Mouse (Mus musculus) liver, adult 2 months (tissue): ENCODE data around the gene Shq1. TPM values are rescaled to one million over a fixed set of nuclear protein-coding genes. Genes with fewer than 3 reads are reported as not detected.

Experiments
- DNase-seq: peaks from one replicate; pipeline ENCODE4 v3.0.0-alpha.2; 2011; ENCODE audit warnings: low read depth, low spot score; ENCODE audit errors: extremely low read depth
- H3K27ac ChIP-seq: fragments of 200-500 bp; replicated peaks from 2 replicates; pipeline ENCODE4 v1.5.1; 2012; ENCODE audit warnings: low read depth, mild to moderate bottlenecking, control low read depth, inconsistent platforms, low read length; ENCODE audit not compliant: insufficient read depth
- H3K27me3 ChIP-seq: fragments of 200-500 bp; 2 replicates; pipeline ENCODE4 v1.6.1; 2012; ENCODE audit warnings: mild to moderate bottlenecking, moderate library complexity, low read length, inconsistent platforms; ENCODE audit not compliant: control insufficient read depth, insufficient read depth
- H3K36me3 ChIP-seq: fragments of 200-500 bp; 2 replicates; pipeline ENCODE4 v1.6.1; 2012; ENCODE audit warnings: low read length, inconsistent platforms; ENCODE audit not compliant: control insufficient read depth, insufficient read depth
- H3K4me1 ChIP-seq: fragments of 200-500 bp; 2 replicates; pipeline ENCODE4 v1.6.1; 2011; ENCODE audit warnings: low read length; ENCODE audit not compliant: control insufficient read depth, insufficient read depth
- H3K4me3 ChIP-seq: fragments of 200-500 bp; 2 replicates; pipeline ENCODE4 v1.5.1; 2011; ENCODE audit warnings: low read depth, mild to moderate bottlenecking, control low read depth, low read length, moderate library complexity; ENCODE audit not compliant: insufficient read depth
- H3K79me2 ChIP-seq: fragments of 200-500 bp; 2 replicates; pipeline ENCODE4 v1.6.1; 2012; ENCODE audit warnings: inconsistent platforms, mild to moderate bottlenecking, low read length, moderate library complexity; ENCODE audit not compliant: control insufficient read depth, insufficient read depth
- H3K9ac ChIP-seq: fragments of 200-500 bp; 2 replicates; pipeline ENCODE4 v1.6.1; 2012; ENCODE audit warnings: low read depth, mild to moderate bottlenecking, control low read depth, inconsistent platforms, low read length
- CTCF ChIP-seq: fragments of 200-500 bp; IDR thresholded peaks from 2 replicates; pipeline ENCODE4 v1.5.1; 2011; ENCODE audit warnings: low read depth, low read length, control low read depth
- POLR2A ChIP-seq: fragments of 200-500 bp; IDR thresholded peaks from 2 replicates; pipeline ENCODE4 v1.6.1; 2011; ENCODE audit warnings: low read length, control low read depth; ENCODE audit not compliant: insufficient read depth; ENCODE audit errors: extremely low read depth
- WGBS: fragments of 180-500 bp; shearing (Covaris S2); methylation state at CpG from one replicate; pipeline ENCODE4 v1.1.7; 2018; 5-methylcytosine and 5-hydroxymethylcytosine counted together
- polyA plus RNA-seq: library from polyadenylated mRNA; depleted of rRNA; stranded (reverse); fragments of >200 nt; gene quantifications from 2 replicates; pipeline ENCODE4 v1.2.3, GENCODE M21; 2012
- total RNA-seq: library from RNA; depleted of rRNA; stranded (reverse); fragments of >200 nt; gene quantifications from 2 replicates; pipeline ENCODE4 v1.2.3, GENCODE M21; 2014

Gene Shq1
- total and polyA plus RNA-seq, 2 experiments = 3.2 to 4.3 TPM

DNA sequence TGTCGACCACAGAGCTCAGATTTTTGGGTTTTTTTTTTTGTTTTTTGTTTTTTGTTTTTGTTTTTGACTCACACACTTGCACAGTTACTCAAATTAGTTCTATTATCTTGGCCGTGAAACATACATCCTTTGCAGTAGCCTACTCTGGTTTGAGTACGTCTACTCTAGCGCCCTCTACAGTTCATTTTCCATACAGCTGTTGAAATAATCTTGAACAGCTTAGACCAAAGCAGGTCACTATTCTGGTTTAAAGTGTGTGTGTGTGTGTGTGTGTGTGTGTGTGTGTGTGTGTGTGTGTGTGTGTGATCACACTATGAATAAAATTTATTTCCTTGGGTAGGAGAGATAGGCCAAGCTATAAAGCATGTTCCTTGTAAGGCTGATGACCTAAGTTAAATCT lies 39.2 kb upstream of the Shq1 start:
- peak; percentile 12 for DNase-seq
- WGBS = 27% methylated on average over 4 of the region's 4 CpGs
- no peak overlapping the region for H3K4me3 ChIP-seq
- H3K9ac ChIP-seq = no peak overlapping the region
- no peaks in the 10 kb centered on the region for H3K79me2 ChIP-seq
- no peaks in the 10 kb centered on the region for H3K27me3 ChIP-seq
- TF ChIP-seq POLR2A (no peak), CTCF (no peak)
- H3K36me3 ChIP-seq = no peaks in the 10 kb centered on the region
- H3K4me1 ChIP-seq = no peaks in the 10 kb centered on the region
- H3K27ac ChIP-seq = no peak overlapping the region

- no peaks in the 10 kb centered on the region for H3K4me1 ChIP-seq
- no peaks in the 10 kb centered on the region for H3K79me2 ChIP-seq
- no peak overlapping the region for H3K4me3 ChIP-seq
- TF ChIP-seq CTCF (no peak), POLR2A (no peak)
- H3K27ac ChIP-seq = no peak overlapping the region
- 28% methylated on average over 7 of the region's 7 CpGs for WGBS
- H3K36me3 ChIP-seq = no peaks in the 10 kb centered on the region
- peaks cover 5% of the 10 kb centered on the region; the same call in 1 of the 2 replicates for H3K27me3 ChIP-seq
- H3K9ac ChIP-seq = no peak overlapping the region
- DNase-seq = no peak
Measured at GRCm38 (mm10) chr6:100709483-100709882, 38.5 kb upstream of the Shq1 start.

- Histone ChIP-seq H3K9ac (no peak overlapping the region), H3K4me1 (no peaks in the 10 kb centered on the region), H3K27ac (no peak overlapping the region), H3K79me2 (no peaks in the 10 kb centered on the region), H3K36me3 (no peaks in the 10 kb centered on the region), H3K4me3 (no peak overlapping the region), H3K27me3 (peaks cover 7% of the 10 kb centered on the region; the same call in 1 of the 2 replicates)
- TF ChIP-seq POLR2A (no peak), CTCF (no peak)
- 79% methylated on average over 9 of the region's 9 CpGs for WGBS
- DNase-seq = no peak
Measured at GRCm38 (mm10) chr6:100708996-100709395, 38.0 kb upstream of the Shq1 start.

DNA sequence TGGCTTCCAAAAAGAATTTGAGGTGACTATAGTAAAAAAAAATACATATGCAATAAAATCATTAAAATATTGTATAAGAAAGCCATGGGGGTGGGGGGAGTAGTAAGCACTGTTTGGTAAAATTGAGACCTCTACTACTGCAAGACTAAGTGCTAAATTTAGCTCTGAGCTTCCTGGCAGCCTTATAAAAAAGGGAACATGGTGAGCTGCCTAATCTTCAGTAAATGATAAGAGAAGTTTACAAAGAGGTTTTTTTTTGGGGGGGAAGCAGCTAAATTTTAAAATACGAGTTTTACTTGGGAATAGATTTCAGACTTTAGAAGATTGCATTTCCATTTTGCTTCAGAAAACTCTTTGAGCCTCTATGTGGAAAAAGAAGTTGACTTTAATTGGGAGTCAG lies 37.3 kb upstream of the Shq1 start:
- no peak for DNase-seq
- 56% methylated on average over 1 of the region's 1 CpGs for WGBS
- Histone ChIP-seq H3K36me3 (no peaks in the 10 kb centered on the region), H3K9ac (no peak overlapping the region), H3K4me1 (no peaks in the 10 kb centered on the region), H3K79me2 (no peaks in the 10 kb centered on the region), H3K27me3 (peaks cover 7% of the 10 kb centered on the region; the same call in 1 of the 2 replicates), H3K4me3 (no peak overlapping the region), H3K27ac (no peak overlapping the region)
- TF ChIP-seq POLR2A (no peak), CTCF (no peak)

DNA sequence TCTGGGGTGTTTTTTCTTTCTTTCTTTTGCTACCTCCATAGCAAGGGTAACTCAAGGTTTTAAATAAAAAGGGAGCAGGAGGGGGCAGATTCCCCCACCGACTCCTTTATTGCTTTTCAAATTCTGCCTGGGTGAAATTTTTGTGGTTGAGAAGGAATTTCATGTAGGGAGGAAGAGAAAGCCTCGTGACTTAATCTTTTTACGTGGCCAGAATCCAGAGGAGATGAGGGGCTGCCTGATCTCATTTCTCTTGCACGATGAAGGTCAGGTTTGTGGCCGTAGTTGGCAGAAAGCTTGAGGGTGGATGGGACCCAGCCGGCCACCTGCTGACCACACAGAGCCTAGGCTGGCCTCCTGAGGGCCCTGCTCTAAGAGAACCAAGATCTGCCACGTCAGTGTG lies 36.6 kb upstream of the Shq1 start:
- no peak overlapping the region for H3K9ac ChIP-seq
- H3K36me3 ChIP-seq = no peaks in the 10 kb centered on the region
- H3K27me3 ChIP-seq = peaks cover 7% of the 10 kb centered on the region; the same call in 1 of the 2 replicates
- TF ChIP-seq CTCF (no peak), POLR2A (no peak)
- no peak for DNase-seq
- H3K4me1 ChIP-seq = no peaks in the 10 kb centered on the region
- WGBS = 72% methylated on average over 7 of the region's 7 CpGs
- no peak overlapping the region for H3K4me3 ChIP-seq
- no peaks in the 10 kb centered on the region for H3K79me2 ChIP-seq
- no peak overlapping the region for H3K27ac ChIP-seq

- DNase-seq = no peak
- H3K79me2 ChIP-seq = no peaks in the 10 kb centered on the region
- H3K4me3 ChIP-seq = no peak overlapping the region
- no peaks in the 10 kb centered on the region for H3K36me3 ChIP-seq
- H3K4me1 ChIP-seq = no peaks in the 10 kb centered on the region
- no peak overlapping the region for H3K27ac ChIP-seq
- H3K9ac ChIP-seq = no peak overlapping the region
- no peak for TF ChIP-seq CTCF
- TF ChIP-seq POLR2A = no peak
- WGBS = 75% methylated on average over 6 of the region's 6 CpGs
- H3K27me3 ChIP-seq = peaks cover 7% of the 10 kb centered on the region; the same call in 1 of the 2 replicates
Measured at GRCm38 (mm10) chr6:100706861-100707260, 35.9 kb upstream of the Shq1 start.
